Mouse (Mus musculus): ENCODE results near the gene Aqp2. TPM values are rescaled to one million over a fixed set of nuclear protein-coding genes. Genes with fewer than 3 reads are reported as not detected.

Gene Aqp2
- total RNA-seq, 1 experiment from 2014 or later, result not detected

DNA sequence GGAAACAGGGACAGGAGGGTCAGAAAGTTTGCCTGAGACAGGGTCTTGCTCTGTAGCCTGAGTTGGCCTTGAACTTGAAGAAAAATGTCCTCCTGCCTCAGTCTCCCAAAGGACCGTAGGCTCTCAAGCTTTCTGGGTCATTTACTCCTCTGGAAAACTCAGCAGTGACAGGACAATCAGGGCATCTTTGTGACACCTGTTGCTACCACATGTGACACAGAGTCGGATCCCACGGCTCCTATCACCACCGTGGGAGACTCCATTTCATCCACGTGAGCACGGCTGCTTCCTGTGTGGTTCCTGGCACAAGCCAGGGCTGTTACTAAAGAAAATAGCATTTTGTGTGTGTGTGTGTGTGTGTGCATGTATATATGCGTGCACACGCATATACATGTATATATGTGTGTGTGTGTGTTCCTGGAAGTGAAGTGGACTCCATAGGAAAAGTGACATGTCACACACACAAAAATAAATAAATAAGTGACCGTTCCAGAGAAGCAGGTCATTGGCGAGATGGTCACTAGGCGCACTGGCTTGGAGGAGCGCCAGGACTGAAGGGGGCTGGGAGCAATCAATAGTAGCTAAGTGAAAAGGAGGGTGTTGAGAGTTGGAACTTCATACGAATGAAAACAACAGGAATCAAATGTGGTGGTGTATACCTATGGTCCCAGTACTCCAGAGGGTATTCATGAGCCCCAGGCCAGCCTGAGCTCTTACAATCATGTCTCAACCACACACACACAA lies 29.7 kb downstream of the Aqp2 start:
- no peak for ATAC-seq (ENCODE audit: extremely low read depth, insufficient number of reproducible peaks, low FRiP score, poor library complexity, severe bottlenecking)

DNA sequence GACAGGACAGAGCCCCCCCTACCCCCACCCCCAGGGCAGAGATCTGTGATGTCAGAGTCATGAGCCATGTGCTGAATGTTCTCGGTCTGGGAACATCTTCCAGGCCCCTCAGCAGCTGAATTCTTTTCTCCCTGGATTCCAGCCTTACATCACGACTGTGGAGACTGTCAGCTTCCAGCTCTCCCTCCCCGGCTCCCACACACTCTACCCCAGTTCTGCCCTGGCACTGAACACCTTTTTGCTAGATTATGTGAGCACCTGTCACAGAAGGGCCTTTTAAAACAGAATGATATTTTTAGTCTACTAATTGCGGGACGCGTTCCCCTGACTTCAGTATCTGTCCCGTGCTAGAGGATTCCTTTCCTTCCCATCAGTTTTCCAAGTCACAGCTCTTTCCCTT lies 32.7 kb downstream of the Aqp2 start:
- ATAC-seq (ENCODE audit: extremely low read depth, insufficient number of reproducible peaks, low FRiP score, poor library complexity, severe bottlenecking), result no peak

DNA sequence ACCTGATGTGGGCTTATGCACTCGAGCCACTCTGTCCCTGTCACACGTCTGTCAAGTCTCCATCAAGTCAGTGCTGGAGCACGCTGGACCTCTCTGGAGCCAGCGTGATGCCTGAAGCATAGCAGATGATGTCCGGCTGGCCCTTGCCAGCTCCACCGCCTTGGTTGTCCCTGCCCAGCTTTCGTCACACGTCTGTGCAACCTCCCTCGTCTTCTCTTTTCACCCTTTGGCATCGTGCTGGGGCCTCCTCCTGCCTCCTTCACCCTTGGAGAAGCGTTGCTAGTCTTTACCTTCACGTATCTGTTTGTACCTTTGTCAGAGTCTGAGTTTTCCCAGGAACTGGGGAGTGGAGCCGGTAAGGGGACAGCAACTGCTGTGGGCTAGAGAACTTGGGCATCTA lies 35.4 kb downstream of the Aqp2 start:
- ATAC-seq (ENCODE audit: extremely low read depth, insufficient number of reproducible peaks, low FRiP score, poor library complexity, severe bottlenecking), result no peak

DNA sequence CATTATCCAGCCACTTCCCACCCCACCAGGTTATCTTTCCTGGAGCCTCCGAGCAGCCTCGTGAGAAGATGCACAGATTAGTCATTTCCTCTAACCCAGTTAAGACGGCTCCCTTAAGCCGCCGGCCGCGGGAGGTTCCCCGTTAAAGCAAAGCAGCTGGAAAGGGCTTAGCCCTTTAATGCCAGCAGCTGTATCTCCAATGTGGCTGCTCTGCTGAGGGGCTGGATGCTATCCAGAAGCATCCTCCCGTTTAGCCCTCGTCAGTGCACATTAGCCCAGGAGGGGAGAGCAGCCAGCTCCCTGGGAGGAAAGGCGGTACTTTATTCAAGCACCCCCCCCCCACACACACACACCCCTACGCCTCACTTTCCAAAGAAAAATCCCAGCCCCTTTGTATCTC lies 35.9 kb downstream of the Aqp2 start:
- no peak for ATAC-seq (ENCODE audit: extremely low read depth, insufficient number of reproducible peaks, low FRiP score, poor library complexity, severe bottlenecking)

DNA sequence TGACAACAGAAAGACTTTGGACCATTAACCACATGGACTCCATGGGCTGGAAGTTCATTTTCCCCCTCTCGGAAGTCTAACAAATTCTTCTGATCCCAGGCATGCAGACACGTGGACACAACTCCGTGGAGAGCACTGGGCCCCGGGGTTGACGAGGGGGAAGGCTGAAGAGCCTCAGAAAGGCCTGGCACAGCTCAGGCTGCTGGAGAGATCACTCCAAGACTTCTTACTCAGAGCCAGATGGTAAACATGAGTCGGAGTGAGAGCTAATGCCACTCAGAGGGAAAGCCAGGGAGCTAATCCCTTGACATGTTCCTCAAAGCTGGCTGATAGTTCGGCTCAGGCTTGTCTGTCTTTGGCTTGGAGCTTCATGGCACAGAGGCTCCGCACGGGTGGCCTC lies 36.4 kb downstream of the Aqp2 start:
- ATAC-seq (ENCODE audit: extremely low read depth, insufficient number of reproducible peaks, low FRiP score, poor library complexity, severe bottlenecking), result no peak

DNA sequence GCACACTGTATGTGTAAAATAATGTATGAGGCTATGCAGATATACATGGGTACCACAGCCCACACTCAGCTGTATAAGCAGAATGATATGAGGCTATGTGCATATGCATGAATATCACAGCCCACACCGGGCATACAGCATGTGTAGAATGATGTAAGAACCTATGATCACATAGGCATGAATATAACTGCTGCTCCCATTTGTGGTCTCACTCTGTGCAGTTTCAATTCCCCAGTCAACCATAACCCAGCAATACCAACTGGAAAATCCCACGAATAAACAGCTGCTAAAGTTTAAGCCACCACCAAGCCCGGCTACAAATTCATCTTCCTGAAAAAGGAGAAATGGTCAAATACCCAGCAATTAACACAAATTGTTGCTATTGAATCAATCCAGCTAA lies 39.7 kb downstream of the Aqp2 start:
- no peak for ATAC-seq (ENCODE audit: extremely low read depth, insufficient number of reproducible peaks, low FRiP score, poor library complexity, severe bottlenecking)

DNA sequence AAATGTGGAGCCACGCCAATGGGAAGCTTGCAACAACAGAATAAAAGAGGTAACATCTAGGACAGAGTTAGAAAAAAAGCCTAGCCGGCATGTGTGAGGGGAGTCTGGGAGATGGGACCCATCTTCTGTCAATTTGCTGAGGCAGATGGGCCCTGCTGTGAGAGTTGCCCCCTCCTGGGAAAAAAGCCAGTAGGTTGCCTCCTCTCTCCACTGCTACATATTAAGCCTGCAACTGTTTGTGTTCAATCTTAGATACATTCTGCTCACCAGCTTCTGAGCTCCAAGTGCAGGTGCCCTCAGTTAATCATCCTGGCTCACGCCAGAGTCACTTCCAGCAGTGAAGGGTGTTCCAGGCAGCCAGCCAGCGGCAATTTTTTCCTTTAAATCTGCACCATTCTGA lies 41.0 kb downstream of the Aqp2 start:
- no peak for ATAC-seq (ENCODE audit: extremely low read depth, insufficient number of reproducible peaks, low FRiP score, poor library complexity, severe bottlenecking)

DNA sequence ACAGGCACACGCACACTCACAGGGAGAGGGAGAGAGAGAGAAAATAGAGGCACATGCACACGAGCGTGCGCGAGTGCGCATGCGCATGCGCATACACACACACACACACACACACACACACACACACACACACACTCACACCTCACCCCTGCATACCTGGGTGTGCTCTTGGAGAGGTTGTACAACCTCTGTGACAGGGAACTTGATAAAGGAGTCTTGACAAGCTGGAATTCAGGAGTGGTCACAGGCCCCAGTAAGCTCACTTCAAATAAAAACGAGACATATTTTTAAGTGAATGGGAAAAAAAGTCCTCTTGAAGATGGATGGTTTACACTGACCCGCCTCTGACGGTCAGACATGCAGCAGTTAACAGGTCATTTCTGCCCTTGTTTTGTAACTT lies 43.2 kb downstream of the Aqp2 start:
- no peak for ATAC-seq (ENCODE audit: extremely low read depth, insufficient number of reproducible peaks, low FRiP score, poor library complexity, severe bottlenecking)

DNA sequence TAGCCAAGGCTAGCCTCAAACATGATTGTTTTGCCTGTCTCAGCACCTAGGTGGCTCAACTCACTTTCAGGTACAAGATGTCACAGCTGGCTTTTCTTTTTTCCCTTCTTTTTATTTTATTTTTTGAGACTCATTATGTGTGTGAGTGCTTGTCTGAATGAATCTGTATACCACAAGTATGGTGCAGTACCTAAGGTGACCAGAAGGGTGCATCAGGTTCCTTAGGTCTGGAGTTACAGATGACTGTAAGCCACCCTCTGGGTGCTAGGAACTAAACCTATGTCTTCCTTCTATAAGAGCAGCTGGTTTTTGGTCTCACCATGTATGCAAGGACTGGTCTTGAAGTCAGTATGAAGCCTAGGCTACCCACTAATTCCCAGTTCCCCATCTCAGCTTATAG lies 52.8 kb downstream of the Aqp2 start:
- ATAC-seq (ENCODE audit: extremely low read depth, insufficient number of reproducible peaks, low FRiP score, poor library complexity, severe bottlenecking), result no peak

Other genes with a start within 250 kb of the Aqp2 start
- gene Fmnl3, start 208.6 kb upstream of the Aqp2 start, total RNA-seq (2017), result 32.8 and 34.3 TPM in 2 replicates
- gene Tmbim6, start 186.2 kb upstream of the Aqp2 start, total RNA-seq (2017), result 314 and 339 TPM in 2 replicates
- gene Nckap5l, start 121.3 kb upstream of the Aqp2 start, total RNA-seq (2017), result 1.7 and 2.0 TPM in 2 replicates
- 9.1 and 11.3 TPM in 2 replicates for gene Bcdin3d, start 104.3 kb upstream of the Aqp2 start, total RNA-seq (2017)
- gene Faim2, start 50.9 kb upstream of the Aqp2 start, total RNA-seq (2017), result not detected in 2 replicates
- not detected in 2 replicates for gene Aqp5, start 11.7 kb downstream of the Aqp2 start, total RNA-seq (2017)
- not detected in 2 replicates for gene Aqp6, start 22.3 kb downstream of the Aqp2 start, total RNA-seq (2017)
- gene Racgap1, start 72.6 kb downstream of the Aqp2 start, total RNA-seq (2017), result 6.6 and 8.5 TPM in 2 replicates
- gene Asic1, start 91.3 kb downstream of the Aqp2 start, total RNA-seq (2017), result 0.23 TPM in 1 of 2 replicates, not detected in the other
- 28.9 and 29.6 TPM in 2 replicates for gene Smarcd1, start 123.1 kb downstream of the Aqp2 start, total RNA-seq (2017)
- gene Gm17349, start 126.4 kb downstream of the Aqp2 start, total RNA-seq (2017), result not detected in 2 replicates
- 1.1 TPM in 1 of 2 replicates, not detected in the other for gene Gpd1, start 138.5 kb downstream of the Aqp2 start, total RNA-seq (2017)
- 24.1 and 29.8 TPM in 2 replicates for gene Cox14, start 146.6 kb downstream of the Aqp2 start, total RNA-seq (2017)
- 34.4 and 42.8 TPM in 2 replicates for gene Cers5, start 193.8 kb downstream of the Aqp2 start, total RNA-seq (2017)